ENCODE assay signal across 14 mouse cellular contexts in the genomic region with DNA sequence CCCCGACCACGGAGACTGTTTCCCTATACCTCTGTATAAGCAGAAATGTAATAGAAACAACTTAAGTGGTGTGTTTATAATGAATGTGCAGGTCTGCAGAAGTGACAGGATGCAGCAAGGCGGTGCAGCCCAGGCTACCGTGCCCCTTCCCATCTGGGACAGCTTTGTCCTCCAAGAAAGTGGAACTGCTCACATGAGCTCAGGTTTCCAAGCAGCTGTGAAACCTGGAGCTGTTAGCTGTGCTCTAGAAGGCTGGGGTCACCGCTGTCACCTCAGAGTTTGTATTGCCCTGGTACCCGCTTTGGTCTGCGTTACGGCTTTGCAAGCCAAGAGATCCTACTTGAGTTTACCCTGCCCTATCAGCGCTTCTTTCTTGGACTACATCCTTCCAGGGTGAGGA.
"Had no signal": no experiment of that assay in that cellular context is flagged by ENCODE, and none has a peak within 500 bp of the region (broad histone marks: within the 10 kb centered on the region; RNA-seq: fewer than 3 reads in every experiment).

No protein-coding gene starts in this region.

- H3K9me3 ChIP-seq: liver, embryonic 13.5 days; lung, embryonic 15.5 days; midbrain, embryonic 13.5 days had no signal

- H3K27ac ChIP-seq: layer of hippocampus, adult 2 months; liver, embryonic 13.5 days; lung, embryonic 15.5 days; macrophage; midbrain, embryonic 13.5 days had no signal

- H3K27me3 ChIP-seq: liver, embryonic 13.5 days; lung, embryonic 15.5 days; megakaryocyte, embryonic 14.5 days; midbrain, embryonic 13.5 days had no signal

- DNase-seq: kidney, adult 9 months; kidney, postnatal 4 days; liver; liver, embryonic 13.5 days; liver, postnatal 0 days; lung, postnatal 14 days; right cerebral cortex, postnatal 25 days; thymus, postnatal 36 days had no signal

- H3K9ac ChIP-seq: liver, embryonic 13.5 days; liver, postnatal 0 days; lung, embryonic 15.5 days; midbrain, embryonic 13.5 days had no signal

- H3K4me2 ChIP-seq: liver, embryonic 13.5 days; lung, embryonic 15.5 days; midbrain, embryonic 13.5 days had no signal

- H3K4me1 ChIP-seq: liver, embryonic 13.5 days; lung, embryonic 15.5 days; megakaryocyte, embryonic 14.5 days; midbrain, embryonic 13.5 days had no signal

- H3K36me3 ChIP-seq: liver, embryonic 13.5 days; lung, embryonic 15.5 days; midbrain, embryonic 13.5 days had no signal

- H3K4me3 ChIP-seq: layer of hippocampus, adult 2 months; liver, embryonic 13.5 days; lung, embryonic 15.5 days; megakaryocyte, embryonic 14.5 days; midbrain, embryonic 13.5 days had no signal

- ATAC-seq: intestine, postnatal 0 days; liver, postnatal 0 days; midbrain, embryonic 13.5 days had no signal
